Mouse (Mus musculus): ENCODE measurements around the gene 1700001O22Rik. TPM values are rescaled to one million over a fixed set of nuclear protein-coding genes. Genes with fewer than 3 reads are reported as not detected.
A peak's percentile ranks its signal among the peaks of the same experiment; 100 is the strongest.

Gene 1700001O22Rik
- polyA plus RNA-seq, 1 experiment from 2014 or later: not detected

DNA sequence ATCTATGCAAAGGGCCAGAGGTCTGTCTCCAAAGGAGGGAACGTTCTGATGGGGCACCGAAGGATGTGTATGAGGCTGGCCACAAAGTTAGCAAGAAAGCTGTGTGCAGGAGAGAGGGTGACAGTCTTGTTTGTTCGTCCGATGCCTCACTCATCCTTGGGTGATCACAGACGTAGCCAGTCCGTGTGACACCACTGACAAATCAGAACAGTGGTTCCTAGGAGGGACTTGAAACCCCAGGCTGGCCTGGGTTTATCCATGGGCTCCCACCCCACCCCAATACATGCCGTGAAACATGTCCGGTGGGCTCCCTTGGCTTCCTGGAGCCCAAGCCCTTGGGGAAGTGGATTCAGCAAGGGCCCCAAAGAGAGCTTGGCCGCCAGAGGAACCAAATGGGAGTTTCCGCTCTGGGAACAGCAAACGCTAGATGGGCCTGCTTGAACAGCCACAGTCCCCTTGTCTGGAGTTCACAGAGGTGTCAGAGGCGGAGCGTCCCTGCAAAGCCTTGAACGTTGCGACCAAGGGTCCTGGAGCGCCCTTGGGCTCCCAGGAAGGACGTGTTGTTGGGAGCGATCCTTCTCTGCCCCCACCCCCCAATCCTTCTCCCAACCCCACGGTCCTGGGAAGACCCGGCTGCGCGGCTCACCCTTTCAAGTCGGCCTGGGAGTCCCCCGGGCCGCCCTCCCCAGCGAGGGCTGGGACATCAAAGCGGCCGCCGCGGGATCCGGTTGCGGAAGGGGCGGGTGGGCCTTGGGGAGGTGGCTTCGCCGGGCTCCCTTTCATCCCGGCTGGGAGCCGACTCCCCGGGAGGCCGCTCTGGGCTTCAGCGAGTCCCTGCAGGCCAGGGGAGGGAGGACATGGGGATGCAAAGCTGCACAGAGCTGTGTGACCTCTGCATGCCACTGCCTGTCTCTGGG, 19.1 kb downstream of the 1700001O22Rik start:
- Histone ChIP-seq H3K4me1 (ENCODE audit: insufficient read depth) (peaks cover 14% of the 10 kb centered on the region), H3K4me3 (ENCODE audit: low read depth, low read length) (peak overlapping the region; percentile 36), H3K4me2 (ENCODE audit: low read depth, low read length) (peak overlapping the region; percentile 72), H3K27ac (ENCODE audit: low read depth) (peak overlapping the region; percentile 22; the same call in 1 of the 2 replicates), H3K27me3 (ENCODE audit: insufficient read depth, low read length) (peaks cover 3% of the 10 kb centered on the region; the same call in 1 of the 2 replicates), H3K36me3 (replicated peaks; ENCODE audit: insufficient read depth, low read length) (no peaks in the 10 kb centered on the region), H3K9me3 (ENCODE audit: low read length) (no peaks in the 10 kb centered on the region), H3K9ac (replicated peaks) (peak overlapping the region; percentile 50; the same call in 1 of the 2 replicates)
- TF ChIP-seq EP300 (IDR thresholded peaks at IDR 0.05; ENCODE audit: low read depth): no peak
- TF ChIP-seq CTCF (IDR thresholded peaks at IDR 0.05; ENCODE audit: low read depth): no peak
- peak; percentile 66 for DNase-seq
- peak; percentile 58 for ATAC-seq
- WGBS (ENCODE audit: insufficient replicate concordance): 7% methylated on average over 36 of the region's 40 CpGs

DNA sequence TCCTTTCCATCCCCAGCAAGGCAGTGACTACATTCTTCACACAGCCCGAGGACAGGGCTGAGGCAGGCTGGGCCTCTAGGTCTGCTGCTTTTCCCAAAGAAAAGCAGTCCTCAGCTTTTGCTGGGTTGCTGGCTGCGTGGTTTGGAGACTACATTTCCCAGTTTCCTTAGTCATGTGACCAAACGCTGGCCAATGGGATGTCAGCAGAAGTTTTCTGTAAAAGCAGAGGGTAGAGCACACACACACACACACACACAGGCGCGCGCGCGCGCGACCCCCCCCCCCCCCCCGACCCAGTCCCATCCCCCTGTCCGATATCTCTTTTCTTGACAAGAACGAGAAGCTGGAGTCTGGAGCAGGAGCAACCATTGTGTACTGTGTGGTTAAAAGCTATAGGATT, 20.1 kb downstream of the 1700001O22Rik start:
- H3K27me3 ChIP-seq (ENCODE audit: insufficient read depth, low read length): peaks cover 3% of the 10 kb centered on the region; the same call in 1 of the 2 replicates
- peak overlapping the region; percentile 72 for H3K4me2 ChIP-seq (ENCODE audit: low read depth, low read length)
- DNase-seq (peak; percentile 65), ATAC-seq (peak; percentile 51; the same call in 1 of the 2 replicates)
- no peak for TF ChIP-seq EP300 (IDR thresholded peaks at IDR 0.05; ENCODE audit: low read depth)
- TF ChIP-seq CTCF (IDR thresholded peaks at IDR 0.05; ENCODE audit: low read depth): no peak
- H3K9me3 ChIP-seq (ENCODE audit: low read length): no peaks in the 10 kb centered on the region
- no peaks in the 10 kb centered on the region for H3K36me3 ChIP-seq (replicated peaks; ENCODE audit: insufficient read depth, low read length)
- H3K27ac ChIP-seq (ENCODE audit: low read depth): no peak overlapping the region
- H3K4me3 ChIP-seq (ENCODE audit: low read depth, low read length): peak overlapping the region; percentile 13
- WGBS (ENCODE audit: insufficient replicate concordance): 2% methylated on average over 12 of the region's 13 CpGs
- no peak overlapping the region; the same call in 1 of the 2 replicates for H3K9ac ChIP-seq (replicated peaks)
- H3K4me1 ChIP-seq (ENCODE audit: insufficient read depth): peaks cover 14% of the 10 kb centered on the region

DNA sequence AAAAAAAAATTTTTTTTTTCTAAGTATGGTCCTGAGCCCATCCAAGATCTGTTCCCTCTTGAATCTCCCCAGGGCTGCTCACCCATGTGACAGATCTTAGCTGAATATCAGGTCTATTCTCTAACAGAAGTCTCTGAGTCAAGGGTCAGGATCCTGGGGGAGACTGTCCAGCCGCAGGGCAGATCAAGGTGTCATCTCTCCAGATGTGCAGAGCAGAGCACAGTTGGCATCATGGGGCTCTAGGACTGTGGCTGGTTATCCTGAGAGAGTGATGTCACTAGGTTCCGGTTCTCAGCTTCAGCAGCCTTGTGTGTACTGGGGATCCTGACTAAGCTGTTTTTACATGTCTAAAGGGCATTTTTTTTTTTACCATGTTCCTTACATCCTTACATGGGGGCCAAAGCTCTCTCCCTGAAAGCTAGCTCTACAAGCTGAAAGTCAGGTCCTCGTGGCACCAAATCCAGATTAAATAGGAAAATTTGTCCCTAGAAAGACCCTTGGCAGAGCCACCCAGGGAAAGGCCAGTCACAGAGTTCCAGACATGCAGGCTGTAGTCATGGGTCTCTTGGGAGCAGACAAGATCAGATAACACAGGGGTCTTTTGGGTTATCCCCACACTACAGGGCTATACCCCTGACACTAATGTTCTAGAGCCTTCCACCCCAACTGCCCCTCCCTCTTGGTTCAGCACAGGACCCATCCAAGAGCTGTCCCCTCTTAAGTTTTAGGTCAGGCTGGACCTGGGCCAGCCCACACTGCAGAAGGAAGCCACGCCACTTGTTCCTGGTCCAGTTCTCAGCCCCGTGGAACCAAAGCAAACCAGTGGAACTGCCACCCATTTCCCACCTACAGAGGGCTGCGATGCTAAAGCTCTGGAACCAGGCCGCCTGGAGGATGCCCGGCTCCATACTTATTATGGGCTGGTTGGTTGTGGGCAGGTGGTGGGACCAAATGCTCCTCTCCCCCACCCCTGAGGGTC, 20.9 kb downstream of the 1700001O22Rik start:
- H3K4me1 ChIP-seq (ENCODE audit: insufficient read depth): peaks cover 14% of the 10 kb centered on the region
- H3K9me3 ChIP-seq (ENCODE audit: low read length): no peaks in the 10 kb centered on the region
- no peak for TF ChIP-seq EP300 (IDR thresholded peaks at IDR 0.05; ENCODE audit: low read depth)
- TF ChIP-seq CTCF (IDR thresholded peaks at IDR 0.05; ENCODE audit: low read depth): no peak
- H3K4me2 ChIP-seq (ENCODE audit: low read depth, low read length): peak overlapping the region; percentile 72
- DNase-seq (no peak), ATAC-seq (peak; percentile 4; the same call in 1 of the 2 replicates)
- H3K27ac ChIP-seq (ENCODE audit: low read depth): no peak overlapping the region
- peaks cover 3% of the 10 kb centered on the region; the same call in 1 of the 2 replicates for H3K27me3 ChIP-seq (ENCODE audit: insufficient read depth, low read length)
- no peak overlapping the region; the same call in 1 of the 2 replicates for H3K9ac ChIP-seq (replicated peaks)
- H3K36me3 ChIP-seq (replicated peaks; ENCODE audit: insufficient read depth, low read length): no peaks in the 10 kb centered on the region
- WGBS (ENCODE audit: insufficient replicate concordance): 72% methylated on average over 8 of the region's 8 CpGs
- H3K4me3 ChIP-seq (ENCODE audit: low read depth, low read length): peak overlapping the region; percentile 13; the same call in 1 of the 2 replicates

DNA sequence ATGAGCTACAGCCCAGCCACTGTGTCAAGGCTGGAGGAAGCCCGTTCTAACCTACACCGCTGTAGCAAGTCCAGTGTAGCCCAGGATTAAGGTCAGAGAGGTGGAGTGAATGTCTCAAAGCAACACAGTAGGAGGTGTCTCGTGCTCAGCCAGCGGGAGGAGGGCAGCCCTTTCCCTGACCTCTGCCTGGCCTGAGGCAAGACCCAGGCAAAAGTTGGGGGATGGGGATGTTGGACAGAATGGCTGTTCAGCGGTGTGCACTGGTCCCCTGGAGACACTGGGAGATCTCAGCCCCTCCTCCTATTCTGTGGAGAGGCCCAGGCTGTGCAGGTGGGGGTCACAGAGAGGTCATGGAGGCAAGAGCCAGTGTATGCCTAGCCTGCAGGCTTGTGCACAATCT, 24.2 kb downstream of the 1700001O22Rik start:
- Histone ChIP-seq H3K9me3 (ENCODE audit: low read length) (no peaks in the 10 kb centered on the region), H3K27me3 (ENCODE audit: insufficient read depth, low read length) (no peaks in the 10 kb centered on the region), H3K4me1 (ENCODE audit: insufficient read depth) (peaks cover 9% of the 10 kb centered on the region), H3K4me3 (ENCODE audit: low read depth, low read length) (no peak overlapping the region), H3K4me2 (ENCODE audit: low read depth, low read length) (no peak overlapping the region), H3K36me3 (replicated peaks; ENCODE audit: insufficient read depth, low read length) (no peaks in the 10 kb centered on the region), H3K27ac (ENCODE audit: low read depth) (no peak overlapping the region), H3K9ac (replicated peaks) (no peak overlapping the region)
- DNase-seq (no peak), ATAC-seq (0 out of 2 replicates have a peak, but pooled peaks have one; percentile 30)
- WGBS (ENCODE audit: insufficient replicate concordance): 33% methylated on average over 5 of the region's 5 CpGs
- TF ChIP-seq CTCF (IDR thresholded peaks at IDR 0.05; ENCODE audit: low read depth): no peak
- no peak for TF ChIP-seq EP300 (IDR thresholded peaks at IDR 0.05; ENCODE audit: low read depth)

DNA sequence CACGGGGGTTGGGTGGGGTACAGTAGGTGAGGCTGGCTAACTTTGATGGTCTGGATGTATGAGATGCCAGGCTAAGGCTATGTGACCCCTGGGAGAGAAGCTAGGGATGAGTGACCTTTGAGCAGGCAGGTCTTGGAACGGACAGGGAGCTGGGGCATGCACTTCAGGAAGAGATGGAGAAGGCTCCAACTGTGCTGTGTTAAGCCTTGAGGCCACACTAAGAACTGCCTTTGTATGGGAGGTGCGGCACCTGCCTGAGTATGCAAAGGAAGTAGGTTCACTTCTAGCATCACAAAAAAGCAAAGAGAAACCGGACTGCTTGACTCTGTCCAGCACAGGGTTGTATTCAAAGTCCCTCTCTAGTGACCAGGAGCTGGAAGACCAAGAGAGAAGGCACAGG, 25.2 kb downstream of the 1700001O22Rik start:
- whole genome bisulfite sequencing (ENCODE audit: insufficient replicate concordance): 79% methylated on average over 4 of the region's 4 CpGs
- peaks cover 11% of the 10 kb centered on the region for H3K4me1 ChIP-seq (ENCODE audit: insufficient read depth)

More for the DNA sequence above, 25.2 kb downstream of the 1700001O22Rik start:
- DNase-seq (no peak), ATAC-seq (no peak)
- Histone ChIP-seq H3K27me3 (ENCODE audit: insufficient read depth, low read length) (no peaks in the 10 kb centered on the region), H3K9me3 (ENCODE audit: low read length) (no peaks in the 10 kb centered on the region), H3K4me3 (ENCODE audit: low read depth, low read length) (no peak overlapping the region), H3K27ac (ENCODE audit: low read depth) (no peak overlapping the region), H3K36me3 (replicated peaks; ENCODE audit: insufficient read depth, low read length) (no peaks in the 10 kb centered on the region), H3K4me2 (ENCODE audit: low read depth, low read length) (no peak overlapping the region), H3K9ac (replicated peaks) (no peak overlapping the region)
- no peak for TF ChIP-seq EP300 (IDR thresholded peaks at IDR 0.05; ENCODE audit: low read depth)
- TF ChIP-seq CTCF (IDR thresholded peaks at IDR 0.05; ENCODE audit: low read depth): no peak

Measured in liver, postnatal 0 days (tissue).